Mouse (Mus musculus): ENCODE results near the gene Prkn. TPM values are rescaled to one million over a fixed set of nuclear protein-coding genes. Genes with fewer than 3 reads are reported as not detected.

The Prkn gene
- polyA plus RNA-seq, 1 experiment from 2014 or later, result 2.2 TPM

DNA sequence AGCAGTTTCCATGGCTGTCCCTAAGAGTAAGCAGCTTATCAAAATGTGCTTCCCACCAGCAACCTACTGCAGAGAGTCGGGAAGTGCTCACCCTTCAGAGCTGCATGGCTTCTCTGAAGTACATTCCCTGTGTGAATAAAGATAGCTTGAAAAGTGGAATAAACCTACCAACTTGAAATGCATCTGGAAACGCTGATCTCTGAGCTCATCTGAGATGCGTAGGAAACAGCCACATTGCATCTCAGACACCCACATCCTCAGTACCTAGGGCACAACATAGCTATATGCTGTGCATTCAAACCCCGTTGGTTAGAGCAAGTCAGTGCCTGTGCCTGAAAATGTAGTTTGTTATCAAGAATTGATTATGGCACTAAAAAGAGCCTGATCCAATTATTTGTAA lies 864.8 kb downstream of the Prkn start:
- ATAC-seq (ENCODE audit: insufficient read depth, low FRiP score), result no peak
- H3K9ac ChIP-seq (ENCODE audit: low read length), result no peak overlapping the region
- no peaks in the 10 kb centered on the region for H3K4me1 ChIP-seq (ENCODE audit: control insufficient read depth, insufficient read depth, low read length)
- no peaks in the 10 kb centered on the region for H3K27me3 ChIP-seq (ENCODE audit: control insufficient read depth, insufficient read depth, low read length)
- H3K4me3 ChIP-seq (replicated peaks; ENCODE audit: low read length), result no peak overlapping the region
- H3K36me3 ChIP-seq (ENCODE audit: control insufficient read depth, insufficient read depth, low read length), result no peaks in the 10 kb centered on the region
- H3K4me2 ChIP-seq (ENCODE audit: low read depth, low read length), result no peak overlapping the region
- no peak overlapping the region for H3K27ac ChIP-seq (ENCODE audit: low read length)
- 71% methylated on average over 4 of the region's 4 CpGs for WGBS
- no peaks in the 10 kb centered on the region for H3K9me3 ChIP-seq (replicated peaks; ENCODE audit: control insufficient read depth, low read length)

- Histone ChIP-seq H3K9ac (ENCODE audit: low read length) (no peak overlapping the region), H3K4me3 (replicated peaks; ENCODE audit: low read length) (no peak overlapping the region), H3K4me1 (ENCODE audit: control insufficient read depth, insufficient read depth, low read length) (no peaks in the 10 kb centered on the region), H3K9me3 (replicated peaks; ENCODE audit: control insufficient read depth, low read length) (no peaks in the 10 kb centered on the region), H3K36me3 (ENCODE audit: control insufficient read depth, insufficient read depth, low read length) (no peaks in the 10 kb centered on the region), H3K4me2 (ENCODE audit: low read depth, low read length) (no peak overlapping the region), H3K27me3 (ENCODE audit: control insufficient read depth, insufficient read depth, low read length) (no peaks in the 10 kb centered on the region), H3K27ac (ENCODE audit: low read length) (no peak overlapping the region)
- WGBS, result 75% methylated on average over 9 of the region's 9 CpGs
- ATAC-seq (ENCODE audit: insufficient read depth, low FRiP score), result no peak
These were observed 865.6 kb downstream of the Prkn start for GRCm38 (mm10) chr17:11705761-11706160.

- 43% methylated on average over 4 of the region's 4 CpGs for WGBS
- no peak overlapping the region for H3K4me3 ChIP-seq (replicated peaks; ENCODE audit: low read length)
- H3K27ac ChIP-seq (ENCODE audit: low read length), result no peak overlapping the region
- H3K4me1 ChIP-seq (ENCODE audit: control insufficient read depth, insufficient read depth, low read length), result no peaks in the 10 kb centered on the region
- H3K27me3 ChIP-seq (ENCODE audit: control insufficient read depth, insufficient read depth, low read length), result no peaks in the 10 kb centered on the region
- H3K9me3 ChIP-seq (replicated peaks; ENCODE audit: control insufficient read depth, low read length), result no peaks in the 10 kb centered on the region
- no peak overlapping the region for H3K9ac ChIP-seq (ENCODE audit: low read length)
- no peaks in the 10 kb centered on the region for H3K36me3 ChIP-seq (ENCODE audit: control insufficient read depth, insufficient read depth, low read length)
- 0 out of 2 replicates have a peak, but pooled peaks have one; percentile 21 for ATAC-seq (ENCODE audit: insufficient read depth, low FRiP score)
- H3K4me2 ChIP-seq (ENCODE audit: low read depth, low read length), result no peak overlapping the region
These were observed 871.9 kb downstream of the Prkn start for GRCm38 (mm10) chr17:11712066-11712465.

GRCm38 (mm10) chr17:11719801-11720200 lies 879.6 kb downstream of the Prkn start:
- ATAC-seq (ENCODE audit: insufficient read depth, low FRiP score), result no peak
- no peaks in the 10 kb centered on the region for H3K4me1 ChIP-seq (ENCODE audit: control insufficient read depth, insufficient read depth, low read length)
- no peak overlapping the region for H3K4me3 ChIP-seq (replicated peaks; ENCODE audit: low read length)
- no peak overlapping the region for H3K27ac ChIP-seq (ENCODE audit: low read length)
- no peak overlapping the region for H3K9ac ChIP-seq (ENCODE audit: low read length)
- H3K27me3 ChIP-seq (ENCODE audit: control insufficient read depth, insufficient read depth, low read length), result no peaks in the 10 kb centered on the region
- no peak overlapping the region for H3K4me2 ChIP-seq (ENCODE audit: low read depth, low read length)
- H3K36me3 ChIP-seq (ENCODE audit: control insufficient read depth, insufficient read depth, low read length), result no peaks in the 10 kb centered on the region
- 78% methylated on average over 6 of the region's 6 CpGs for WGBS
- no peaks in the 10 kb centered on the region for H3K9me3 ChIP-seq (replicated peaks; ENCODE audit: control insufficient read depth, low read length)

GRCm38 (mm10) chr17:11721906-11722305 lies 881.7 kb downstream of the Prkn start:
- Histone ChIP-seq H3K9ac (ENCODE audit: low read length) (no peak overlapping the region), H3K27me3 (ENCODE audit: control insufficient read depth, insufficient read depth, low read length) (no peaks in the 10 kb centered on the region), H3K4me1 (ENCODE audit: control insufficient read depth, insufficient read depth, low read length) (no peaks in the 10 kb centered on the region), H3K36me3 (ENCODE audit: control insufficient read depth, insufficient read depth, low read length) (no peaks in the 10 kb centered on the region), H3K4me2 (ENCODE audit: low read depth, low read length) (no peak overlapping the region), H3K27ac (ENCODE audit: low read length) (no peak overlapping the region), H3K4me3 (replicated peaks; ENCODE audit: low read length) (no peak overlapping the region), H3K9me3 (replicated peaks; ENCODE audit: control insufficient read depth, low read length) (no peaks in the 10 kb centered on the region)
- ATAC-seq (ENCODE audit: insufficient read depth, low FRiP score), result no peak
- 34% methylated on average over 5 of the region's 5 CpGs for WGBS

- no peak overlapping the region for H3K4me2 ChIP-seq (ENCODE audit: low read depth, low read length)
- H3K9ac ChIP-seq (ENCODE audit: low read length), result no peak overlapping the region
- no peaks in the 10 kb centered on the region for H3K9me3 ChIP-seq (replicated peaks; ENCODE audit: control insufficient read depth, low read length)
- no peaks in the 10 kb centered on the region for H3K36me3 ChIP-seq (ENCODE audit: control insufficient read depth, insufficient read depth, low read length)
- H3K27me3 ChIP-seq (ENCODE audit: control insufficient read depth, insufficient read depth, low read length), result no peaks in the 10 kb centered on the region
- ATAC-seq (ENCODE audit: insufficient read depth, low FRiP score), result no peak
- H3K4me3 ChIP-seq (replicated peaks; ENCODE audit: low read length), result no peak overlapping the region
- 64% methylated on average over 1 of the region's 1 CpGs for WGBS
- H3K4me1 ChIP-seq (ENCODE audit: control insufficient read depth, insufficient read depth, low read length), result no peaks in the 10 kb centered on the region
- H3K27ac ChIP-seq (ENCODE audit: low read length), result no peak overlapping the region
These were observed 882.3 kb downstream of the Prkn start for GRCm38 (mm10) chr17:11722478-11722877.

- Histone ChIP-seq H3K9me3 (replicated peaks; ENCODE audit: control insufficient read depth, low read length) (no peaks in the 10 kb centered on the region), H3K36me3 (ENCODE audit: control insufficient read depth, insufficient read depth, low read length) (no peaks in the 10 kb centered on the region), H3K4me1 (ENCODE audit: control insufficient read depth, insufficient read depth, low read length) (no peaks in the 10 kb centered on the region), H3K4me2 (ENCODE audit: low read depth, low read length) (no peak overlapping the region), H3K4me3 (replicated peaks; ENCODE audit: low read length) (no peak overlapping the region), H3K9ac (ENCODE audit: low read length) (no peak overlapping the region), H3K27me3 (ENCODE audit: control insufficient read depth, insufficient read depth, low read length) (no peaks in the 10 kb centered on the region), H3K27ac (ENCODE audit: low read length) (no peak overlapping the region)
- no peak for ATAC-seq (ENCODE audit: insufficient read depth, low FRiP score)
- 78% methylated on average over 3 of the region's 3 CpGs for whole genome bisulfite sequencing
These were observed 884.0 kb downstream of the Prkn start for GRCm38 (mm10) chr17:11724135-11724534.

DNA sequence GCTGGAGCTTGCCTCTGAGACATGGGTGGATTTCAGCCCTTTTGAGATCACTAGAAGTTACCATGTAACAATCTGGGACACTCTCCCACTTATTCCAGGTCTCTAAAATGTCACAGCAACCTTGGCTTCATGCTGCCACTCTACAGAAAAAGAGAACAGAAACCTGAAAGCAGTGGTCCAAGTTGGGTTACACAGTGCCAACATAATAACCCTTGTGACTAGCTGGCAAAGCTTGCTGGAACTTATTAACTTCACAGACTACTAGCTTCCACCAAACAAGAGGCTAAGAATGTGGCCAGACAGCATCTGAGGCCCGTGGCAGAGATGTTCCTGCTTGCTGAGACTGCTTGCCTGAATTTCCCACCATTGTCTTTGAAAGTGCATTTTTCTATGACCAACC lies 886.9 kb downstream of the Prkn start:
- 38% methylated on average over 1 of the region's 1 CpGs for WGBS
- Histone ChIP-seq H3K27me3 (ENCODE audit: control insufficient read depth, insufficient read depth, low read length) (no peaks in the 10 kb centered on the region), H3K9ac (ENCODE audit: low read length) (no peak overlapping the region), H3K4me2 (ENCODE audit: low read depth, low read length) (no peak overlapping the region), H3K9me3 (replicated peaks; ENCODE audit: control insufficient read depth, low read length) (no peaks in the 10 kb centered on the region), H3K36me3 (ENCODE audit: control insufficient read depth, insufficient read depth, low read length) (no peaks in the 10 kb centered on the region), H3K27ac (ENCODE audit: low read length) (no peak overlapping the region), H3K4me3 (replicated peaks; ENCODE audit: low read length) (no peak overlapping the region), H3K4me1 (ENCODE audit: control insufficient read depth, insufficient read depth, low read length) (no peaks in the 10 kb centered on the region)
- no peak for ATAC-seq (ENCODE audit: insufficient read depth, low FRiP score)

- H3K4me2 ChIP-seq (ENCODE audit: low read depth, low read length), result no peak overlapping the region
- no peaks in the 10 kb centered on the region for H3K36me3 ChIP-seq (ENCODE audit: control insufficient read depth, insufficient read depth, low read length)
- H3K27me3 ChIP-seq (ENCODE audit: control insufficient read depth, insufficient read depth, low read length), result no peaks in the 10 kb centered on the region
- H3K4me1 ChIP-seq (ENCODE audit: control insufficient read depth, insufficient read depth, low read length), result no peaks in the 10 kb centered on the region
- no peak overlapping the region for H3K27ac ChIP-seq (ENCODE audit: low read length)
- no peaks in the 10 kb centered on the region for H3K9me3 ChIP-seq (replicated peaks; ENCODE audit: control insufficient read depth, low read length)
- no peak overlapping the region for H3K4me3 ChIP-seq (replicated peaks; ENCODE audit: low read length)
- 69% methylated on average over 2 of the region's 2 CpGs for WGBS
- ATAC-seq (ENCODE audit: insufficient read depth, low FRiP score), result no peak
- H3K9ac ChIP-seq (ENCODE audit: low read length), result no peak overlapping the region
These were observed 888.1 kb downstream of the Prkn start for GRCm38 (mm10) chr17:11728294-11728693.

Data from stomach, embryonic 16.5 days (tissue).